Mouse (Mus musculus): Measurements from ENCODE around the gene C1s1. TPM values are rescaled to one million over a fixed set of nuclear protein-coding genes. Genes with fewer than 3 reads are reported as not detected.
A peak's percentile ranks its signal among the peaks of the same experiment; 100 is the strongest.
"Not testable (repeated sequence)": the region's sequence is repeated elsewhere in the genome, so short reads cannot be mapped to it uniquely, and the experiment has no call there.

Gene C1s1
- 15.9 and 16.6 TPM in 2 replicates for polyA plus RNA-seq (2016; fragmentation: Nextera tagmentation; extraction: Ambion mirVana)

DNA sequence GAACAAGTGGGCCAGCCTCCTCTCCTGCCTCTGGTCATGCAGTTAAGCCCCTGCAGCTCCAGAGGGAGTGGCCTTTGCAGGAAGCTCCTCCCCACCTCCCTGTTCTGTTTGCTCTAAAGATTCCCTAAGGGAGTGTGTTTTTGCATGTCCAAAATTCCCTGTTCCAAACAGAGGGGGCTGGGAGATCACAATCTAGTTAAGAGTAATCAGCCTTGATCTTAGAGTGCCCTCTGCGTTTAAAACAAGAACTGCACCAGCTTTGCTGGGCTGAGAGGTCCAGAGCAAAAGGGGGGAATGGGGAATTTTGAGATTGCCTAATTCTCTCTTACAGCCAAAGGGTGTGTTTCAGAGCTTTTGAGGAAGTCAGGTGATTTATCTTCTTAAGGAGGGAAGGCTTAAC, at the start of gene C1s1:
C1s1 (minus strand) TSS at position 76 of the 400 bp plus-strand sequence.
- H3K4me1 ChIP-seq; H3K27me3 ChIP-seq (replicated peaks); H3K9ac ChIP-seq; H3K4me3 ChIP-seq; H3K9me3 ChIP-seq (replicated peaks); H3K36me3 ChIP-seq; H3K27ac ChIP-seq: not testable (repeated sequence)
- H3K4me2 ChIP-seq = 0 out of 2 replicates have a peak within 1 kb of the TSS, but pooled peaks have one; percentile 1
- 9% methylated on average over 1 of the region's 1 CpGs for WGBS (ENCODE audit: insufficient replicate concordance)
- peak; percentile 60 for ATAC-seq

GRCm38 (mm10) chr6:124588771-124589170, 46.6 kb upstream of the C1s1 start:
- no peak for ATAC-seq
- no peak overlapping the region for H3K27ac ChIP-seq
- no peaks in the 10 kb centered on the region for H3K4me1 ChIP-seq
- no peaks in the 10 kb centered on the region for H3K27me3 ChIP-seq (replicated peaks)
- no peaks in the 10 kb centered on the region for H3K36me3 ChIP-seq
- no peak overlapping the region for H3K4me3 ChIP-seq
- no peak overlapping the region for H3K9ac ChIP-seq
- H3K9me3 ChIP-seq (replicated peaks) = no peaks in the 10 kb centered on the region
- no peak overlapping the region for H3K4me2 ChIP-seq

- Histone ChIP-seq H3K9me3 (replicated peaks) (no peaks in the 10 kb centered on the region), H3K27me3 (replicated peaks) (no peaks in the 10 kb centered on the region), H3K4me1 (no peaks in the 10 kb centered on the region), H3K36me3 (no peaks in the 10 kb centered on the region), H3K9ac (no peak overlapping the region), H3K4me3 (no peak overlapping the region), H3K4me2 (no peak overlapping the region), H3K27ac (no peak overlapping the region)
- 45% methylated on average over 4 of the region's 4 CpGs for WGBS (ENCODE audit: insufficient replicate concordance)
- ATAC-seq = no peak
Measured at GRCm38 (mm10) chr6:124586266-124586665, 44.1 kb upstream of the C1s1 start.

GRCm38 (mm10) chr6:124585761-124586160, 43.6 kb upstream of the C1s1 start:
- no peak overlapping the region for H3K9ac ChIP-seq
- H3K4me2 ChIP-seq = no peak overlapping the region
- H3K4me3 ChIP-seq = no peak overlapping the region
- H3K27ac ChIP-seq = no peak overlapping the region
- H3K4me1 ChIP-seq = no peaks in the 10 kb centered on the region
- no peaks in the 10 kb centered on the region for H3K9me3 ChIP-seq (replicated peaks)
- H3K27me3 ChIP-seq (replicated peaks) = no peaks in the 10 kb centered on the region
- H3K36me3 ChIP-seq = no peaks in the 10 kb centered on the region
- WGBS (ENCODE audit: insufficient replicate concordance) = 87% methylated on average over 3 of the region's 3 CpGs
- no peak for ATAC-seq

DNA sequence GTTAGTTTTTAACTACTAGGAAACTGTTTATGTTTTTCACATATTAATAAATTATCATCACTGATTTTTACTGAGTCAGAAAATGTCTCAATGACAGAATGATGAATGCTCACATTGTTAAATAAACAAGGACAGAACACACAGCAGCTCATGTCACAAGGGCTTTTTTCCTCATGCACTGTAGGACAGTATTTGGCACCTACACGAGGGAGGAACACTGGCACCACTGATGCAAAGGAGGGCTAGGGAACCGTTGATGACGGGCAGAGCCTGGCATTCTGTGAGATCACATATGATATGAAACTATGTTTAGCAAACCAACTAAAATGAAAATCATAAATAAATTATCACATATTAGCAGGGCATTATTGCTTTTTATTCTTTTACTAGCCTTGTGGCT, 42.8 kb upstream of the C1s1 start:
- ATAC-seq = no peak

DNA sequence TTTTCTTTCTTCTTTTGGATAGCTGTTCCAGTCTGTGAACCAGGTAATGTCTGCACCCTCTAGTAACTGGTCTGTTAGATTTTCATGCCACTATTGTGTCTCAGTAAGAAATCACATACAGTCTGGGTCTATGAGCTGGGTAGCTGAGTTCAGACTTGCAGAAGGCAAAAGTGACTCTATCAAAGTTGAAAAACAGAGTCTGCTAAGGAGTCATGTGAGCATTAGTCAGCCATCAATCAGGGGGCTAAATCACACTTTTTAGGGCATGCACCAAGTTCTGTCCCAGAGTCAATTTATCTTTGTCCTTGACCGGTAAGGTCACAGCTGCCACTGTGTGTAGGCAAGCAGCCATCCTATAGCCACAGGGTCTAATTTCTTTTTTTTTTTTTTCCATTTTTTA, 40.1 kb upstream of the C1s1 start:
- Histone ChIP-seq H3K4me1 (no peaks in the 10 kb centered on the region), H3K9me3 (replicated peaks) (no peaks in the 10 kb centered on the region), H3K27ac (no peak overlapping the region), H3K4me2 (no peak overlapping the region), H3K4me3 (no peak overlapping the region), H3K27me3 (replicated peaks) (no peaks in the 10 kb centered on the region), H3K36me3 (no peaks in the 10 kb centered on the region), H3K9ac (no peak overlapping the region)
- no peak for ATAC-seq
- 74% methylated on average over 1 of the region's 1 CpGs for WGBS (ENCODE audit: insufficient replicate concordance)

More for the DNA sequence above, 42.8 kb upstream of the C1s1 start:
- Histone ChIP-seq H3K4me2 (no peak overlapping the region), H3K27ac (no peak overlapping the region), H3K4me1 (no peaks in the 10 kb centered on the region), H3K36me3 (no peaks in the 10 kb centered on the region), H3K4me3 (no peak overlapping the region), H3K9ac (no peak overlapping the region), H3K27me3 (replicated peaks) (no peaks in the 10 kb centered on the region), H3K9me3 (replicated peaks) (no peaks in the 10 kb centered on the region)
- 66% methylated on average over 3 of the region's 3 CpGs for WGBS (ENCODE audit: insufficient replicate concordance)

DNA sequence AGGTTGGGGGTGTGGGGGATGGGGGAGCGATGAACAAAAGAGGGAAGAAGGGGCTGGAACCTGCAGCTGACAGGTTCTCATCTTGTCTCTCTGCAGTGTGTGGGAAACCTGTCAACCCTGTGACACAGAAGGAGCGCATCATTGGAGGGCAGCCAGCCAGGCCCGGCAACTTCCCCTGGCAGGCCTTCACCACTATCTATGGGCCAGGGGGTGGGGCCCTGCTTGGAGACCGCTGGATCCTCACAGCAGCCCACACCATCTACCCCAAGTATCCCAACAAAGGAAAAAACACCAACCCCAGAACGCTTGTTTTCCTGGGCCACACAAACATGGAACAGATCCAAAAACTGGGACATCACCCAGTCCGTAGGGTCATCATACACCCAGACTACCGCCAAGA, 38.0 kb upstream of the C1s1 start:
- not testable (repeated sequence) for ATAC-seq; H3K27ac ChIP-seq; H3K9me3 ChIP-seq (replicated peaks); H3K36me3 ChIP-seq; H3K4me2 ChIP-seq; H3K9ac ChIP-seq; H3K4me1 ChIP-seq; H3K4me3 ChIP-seq; H3K27me3 ChIP-seq (replicated peaks)
- 68% methylated on average over 7 of the region's 7 CpGs for WGBS (ENCODE audit: insufficient replicate concordance)

GRCm38 (mm10) chr6:124575155-124575678, 33.1 kb upstream of the C1s1 start:
- ATAC-seq = not testable (repeated sequence)
- 59% methylated on average over 3 of the region's 3 CpGs for WGBS (ENCODE audit: insufficient replicate concordance)

DNA sequence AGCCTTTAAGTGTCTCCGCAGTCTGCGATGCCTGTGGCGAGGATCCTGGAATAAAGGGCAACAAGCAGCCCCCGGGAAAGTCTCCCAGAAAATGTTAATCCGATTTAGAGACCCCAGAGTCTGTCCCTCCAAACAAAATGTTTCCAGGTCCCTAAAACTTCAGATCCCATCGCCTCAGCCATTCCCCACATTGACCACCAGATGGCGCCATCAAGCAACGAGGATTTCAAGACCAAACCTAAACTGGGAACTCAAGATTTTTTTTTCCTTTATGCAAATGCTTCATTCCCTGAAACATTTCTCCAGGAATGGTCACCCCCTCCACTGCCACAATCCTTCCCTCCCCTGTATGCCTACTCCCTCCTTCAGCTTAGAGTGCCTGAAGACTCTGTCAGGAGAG, 27.9 kb upstream of the C1s1 start, which contains the start of gene C1rb:
C1rb (plus strand) TSS at position 269 of the 400 bp plus-strand sequence.
- Histone ChIP-seq H3K4me1 (no peaks in the 10 kb centered on the region), H3K9me3 (replicated peaks) (no peaks in the 10 kb centered on the region), H3K27ac (no peak within 1 kb of the TSS), H3K4me3 (no peak within 1 kb of the TSS), H3K36me3 (no peaks in the 10 kb centered on the region), H3K4me2 (no peak within 1 kb of the TSS), H3K9ac (no peak within 1 kb of the TSS), H3K27me3 (replicated peaks) (no peaks in the 10 kb centered on the region)
- WGBS (ENCODE audit: insufficient replicate concordance) = 3% methylated on average over 8 of the region's 8 CpGs
- no peak for ATAC-seq

More at GRCm38 (mm10) chr6:124575155-124575678, 33.1 kb upstream of the C1s1 start:
- not testable (repeated sequence) for H3K27me3 ChIP-seq (replicated peaks); H3K4me1 ChIP-seq; H3K9ac ChIP-seq; H3K4me3 ChIP-seq; H3K9me3 ChIP-seq (replicated peaks); H3K4me2 ChIP-seq; H3K36me3 ChIP-seq; H3K27ac ChIP-seq

GRCm38 (mm10) chr6:124561611-124562010, 19.5 kb upstream of the C1s1 start:
- H3K9ac ChIP-seq; H3K27ac ChIP-seq; H3K9me3 ChIP-seq (replicated peaks); H3K4me2 ChIP-seq; H3K27me3 ChIP-seq (replicated peaks); H3K4me1 ChIP-seq; H3K36me3 ChIP-seq; ATAC-seq; H3K4me3 ChIP-seq: not testable (repeated sequence)
- 69% methylated on average over 2 of the region's 2 CpGs for WGBS (ENCODE audit: insufficient replicate concordance)

DNA sequence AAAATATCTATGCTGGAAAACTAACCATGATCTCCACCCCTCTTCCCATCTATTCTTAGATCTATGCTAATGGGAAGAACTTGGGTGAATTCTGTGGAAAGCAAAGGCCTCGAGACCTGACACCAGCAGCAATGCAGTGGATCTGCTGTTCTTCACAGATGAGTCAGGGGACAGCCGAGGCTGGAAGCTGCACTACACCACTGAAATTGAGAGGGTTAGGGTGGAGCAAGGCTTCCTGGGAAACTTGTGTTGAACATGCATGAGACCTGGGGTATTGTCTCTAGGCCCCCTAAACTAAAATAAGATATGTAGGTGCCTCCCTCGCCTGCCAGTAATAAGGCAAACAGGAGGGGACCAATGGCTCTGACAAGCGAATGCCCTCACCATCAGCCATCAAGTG, 19.0 kb upstream of the C1s1 start:
- H3K27ac ChIP-seq; ATAC-seq; H3K27me3 ChIP-seq (replicated peaks); H3K9me3 ChIP-seq (replicated peaks); H3K36me3 ChIP-seq; H3K4me2 ChIP-seq; H3K9ac ChIP-seq; H3K4me3 ChIP-seq; H3K4me1 ChIP-seq: not testable (repeated sequence)
- 64% methylated on average over 4 of the region's 4 CpGs for WGBS (ENCODE audit: insufficient replicate concordance)

GRCm38 (mm10) chr6:124555956-124556355, 13.8 kb upstream of the C1s1 start:
- not testable (repeated sequence) for ATAC-seq; H3K27ac ChIP-seq; H3K9me3 ChIP-seq (replicated peaks); H3K36me3 ChIP-seq; H3K4me2 ChIP-seq; H3K27me3 ChIP-seq (replicated peaks); H3K4me1 ChIP-seq; H3K9ac ChIP-seq; H3K4me3 ChIP-seq
- WGBS (ENCODE audit: insufficient replicate concordance) = 57% methylated on average over 2 of the region's 2 CpGs

GRCm38 (mm10) chr6:124552766-124553165, 10.6 kb upstream of the C1s1 start:
- H3K9me3 ChIP-seq (replicated peaks) = peaks cover 7% of the 10 kb centered on the region
- H3K9ac ChIP-seq = no peak overlapping the region
- H3K4me2 ChIP-seq = no peak overlapping the region
- H3K4me1 ChIP-seq = no peaks in the 10 kb centered on the region
- H3K4me3 ChIP-seq = no peak overlapping the region
- H3K27me3 ChIP-seq (replicated peaks) = no peaks in the 10 kb centered on the region
- no peak for ATAC-seq
- no peaks in the 10 kb centered on the region for H3K36me3 ChIP-seq
- H3K27ac ChIP-seq = no peak overlapping the region
- WGBS (ENCODE audit: insufficient replicate concordance) = 63% methylated on average over 22 of the region's 22 CpGs
